Mouse (Mus musculus): ENCODE results near the gene Ddb1. TPM values are rescaled to one million over a fixed set of nuclear protein-coding genes. Genes with fewer than 3 reads are reported as not detected.

The Ddb1 gene
- polyA plus RNA-seq, 1 experiment from 2014 or later, result 129 TPM

DNA sequence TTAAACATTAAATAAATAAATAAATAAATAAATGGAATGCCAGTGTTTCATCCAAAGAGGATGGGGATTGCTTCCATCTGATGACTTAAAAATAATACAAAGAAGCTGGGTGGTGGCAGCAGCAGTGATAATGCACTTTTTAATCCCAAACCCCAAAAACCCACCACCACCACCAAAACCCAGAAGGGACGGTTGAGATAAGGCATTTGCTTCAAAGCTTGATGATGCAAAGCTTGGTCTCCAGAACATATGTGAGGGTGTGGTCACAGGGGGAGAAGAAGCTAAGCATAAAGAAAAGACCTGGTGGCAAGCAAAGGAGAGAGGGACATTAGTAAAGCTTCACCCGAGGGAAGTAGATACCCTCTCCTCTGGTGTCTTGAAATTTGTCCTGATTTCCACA is 56.8 kb downstream of the Ddb1 start:
- no peaks in the 10 kb centered on the region for H3K36me3 ChIP-seq (ENCODE audit: inconsistent target)
- H3K27ac ChIP-seq, result no peak overlapping the region
- H3K4me3 ChIP-seq (ENCODE audit: inconsistent target), result no peak overlapping the region
- H3K79me2 ChIP-seq (ENCODE audit: inconsistent target), result no peaks in the 10 kb centered on the region
- 90% methylated on average over 2 of the region's 2 CpGs for WGBS (ENCODE audit: missing documents)

DNA sequence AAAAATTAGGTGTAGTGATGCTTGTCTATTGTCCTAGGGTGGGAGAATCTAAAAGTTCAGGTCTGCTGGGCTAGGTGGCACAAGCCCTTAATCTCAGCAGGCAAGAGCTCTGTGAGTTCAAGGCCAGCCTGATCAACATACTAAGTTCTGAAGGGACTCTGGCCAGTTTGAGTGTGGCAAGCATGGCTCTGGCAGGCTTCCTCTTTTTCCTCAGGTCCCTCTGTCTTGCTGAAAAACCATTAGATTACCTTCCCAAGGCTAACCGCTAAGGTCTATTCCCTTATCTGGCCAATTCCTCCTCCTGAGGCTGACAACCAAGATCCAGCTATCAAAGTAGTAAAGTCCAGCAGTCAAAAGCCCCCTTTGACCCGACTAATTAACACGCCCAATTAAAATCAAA is 57.5 kb downstream of the Ddb1 start:
- Histone ChIP-seq H3K36me3 (ENCODE audit: inconsistent target) (no peaks in the 10 kb centered on the region), H3K27ac (no peak overlapping the region), H3K79me2 (ENCODE audit: inconsistent target) (no peaks in the 10 kb centered on the region), H3K4me3 (ENCODE audit: inconsistent target) (no peak overlapping the region)
- 41% methylated on average over 3 of the region's 3 CpGs for WGBS (ENCODE audit: missing documents)

DNA sequence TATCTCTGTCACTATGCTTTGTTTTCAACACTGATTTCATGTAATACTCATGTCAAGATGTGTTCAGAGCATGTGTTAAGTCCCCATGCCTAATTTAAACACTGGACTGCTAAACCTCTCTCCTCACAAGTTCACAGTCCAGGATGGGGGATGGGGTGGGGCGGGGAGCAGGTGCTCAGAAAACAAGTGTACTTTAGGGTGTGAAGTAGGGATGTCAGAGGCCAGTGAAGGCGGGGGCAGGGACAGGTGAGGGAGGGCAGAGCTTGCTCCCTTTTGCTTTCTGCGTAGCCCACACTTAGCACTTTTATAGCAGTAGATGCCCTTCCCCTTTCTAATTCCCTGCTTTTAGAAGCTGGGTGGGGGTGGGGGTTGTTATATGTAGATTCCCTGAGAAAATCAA is 60.0 kb downstream of the Ddb1 start:
- 62% methylated on average over 3 of the region's 3 CpGs for WGBS (ENCODE audit: missing documents)
- Histone ChIP-seq H3K27ac (no peak overlapping the region), H3K4me3 (ENCODE audit: inconsistent target) (no peak overlapping the region), H3K79me2 (ENCODE audit: inconsistent target) (no peaks in the 10 kb centered on the region), H3K36me3 (ENCODE audit: inconsistent target) (no peaks in the 10 kb centered on the region)

DNA sequence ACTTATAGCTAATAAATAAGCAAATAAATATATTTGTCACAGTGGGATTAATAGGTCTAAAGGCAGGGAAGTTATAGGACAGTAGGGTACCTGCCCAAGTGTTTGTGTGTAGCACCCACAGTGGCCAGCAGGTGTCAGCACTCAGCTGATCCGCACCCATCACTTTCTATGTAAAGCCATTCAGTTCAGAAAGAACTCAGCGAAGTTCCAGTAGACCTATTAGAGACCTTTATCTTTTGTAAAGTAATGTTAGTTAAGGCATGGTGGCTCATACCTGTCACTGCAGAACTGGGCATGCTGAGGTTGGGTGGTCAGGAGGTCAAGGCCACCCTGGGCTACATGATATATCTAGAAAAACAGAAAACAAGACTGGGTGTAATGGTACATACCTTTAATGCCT is 60.4 kb downstream of the Ddb1 start:
- H3K79me2 ChIP-seq (ENCODE audit: inconsistent target), result no peaks in the 10 kb centered on the region
- no peak overlapping the region for H3K4me3 ChIP-seq (ENCODE audit: inconsistent target)
- 0% methylated on average over 2 of the region's 2 CpGs for WGBS (ENCODE audit: missing documents)
- no peak overlapping the region for H3K27ac ChIP-seq
- H3K36me3 ChIP-seq (ENCODE audit: inconsistent target), result no peaks in the 10 kb centered on the region

DNA sequence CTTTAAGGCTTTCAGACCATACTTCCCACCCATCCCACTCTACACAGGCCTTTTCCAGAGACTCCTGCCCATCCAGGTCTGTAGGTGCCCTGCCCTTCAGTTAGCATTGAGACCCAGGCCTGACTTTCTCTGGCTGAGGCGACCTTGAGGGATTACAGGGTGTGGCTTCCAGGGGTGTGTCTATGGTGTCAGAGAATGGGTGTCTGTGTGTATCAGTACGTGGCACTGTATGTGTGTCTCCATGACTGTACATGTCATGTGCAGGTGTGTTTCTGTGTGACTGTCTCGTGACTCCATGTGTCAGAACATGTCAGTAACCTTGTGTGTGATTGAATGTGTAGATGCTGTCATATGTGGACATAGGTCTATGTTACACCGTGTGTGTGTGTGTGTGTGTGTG is 66.2 kb downstream of the Ddb1 start:
- Histone ChIP-seq H3K79me2 (ENCODE audit: inconsistent target) (no peaks in the 10 kb centered on the region), H3K36me3 (ENCODE audit: inconsistent target) (no peaks in the 10 kb centered on the region), H3K27ac (no peak overlapping the region), H3K4me3 (ENCODE audit: inconsistent target) (no peak overlapping the region)
- 95% methylated on average over 3 of the region's 4 CpGs for WGBS (ENCODE audit: missing documents)

GRCm38 (mm10) chr19:10671854-10672417 is 66.8 kb downstream of the Ddb1 start:
- H3K27ac ChIP-seq, result no peak overlapping the region
- WGBS (ENCODE audit: missing documents), result 89% methylated on average over 9 of the region's 9 CpGs
- no peak overlapping the region for H3K4me3 ChIP-seq (ENCODE audit: inconsistent target)
- H3K36me3 ChIP-seq (ENCODE audit: inconsistent target), result no peaks in the 10 kb centered on the region
- H3K79me2 ChIP-seq (ENCODE audit: inconsistent target), result no peaks in the 10 kb centered on the region

GRCm38 (mm10) chr19:10673275-10673674 is 68.1 kb downstream of the Ddb1 start:
- 80% methylated on average over 1 of the region's 1 CpGs for WGBS (ENCODE audit: missing documents)
- Histone ChIP-seq H3K36me3 (ENCODE audit: inconsistent target) (no peaks in the 10 kb centered on the region), H3K4me3 (ENCODE audit: inconsistent target) (no peak overlapping the region), H3K27ac (no peak overlapping the region), H3K79me2 (ENCODE audit: inconsistent target) (no peaks in the 10 kb centered on the region)

- H3K79me2 ChIP-seq (ENCODE audit: inconsistent target), result no peaks in the 10 kb centered on the region
- no peaks in the 10 kb centered on the region for H3K36me3 ChIP-seq (ENCODE audit: inconsistent target)
- H3K4me3 ChIP-seq (ENCODE audit: inconsistent target), result no peak overlapping the region
- H3K27ac ChIP-seq, result no peak overlapping the region
- 87% methylated on average over 16 of the region's 16 CpGs for WGBS (ENCODE audit: missing documents)
Observed at GRCm38 (mm10) chr19:10676656-10677055, 71.5 kb downstream of the Ddb1 start.

GRCm38 (mm10) chr19:10677915-10678771 is 73.0 kb downstream of the Ddb1 start, which contains the start of gene Pga5:
Pga5 (minus strand) TSS chr19:10678071.
- Histone ChIP-seq H3K4me3 (ENCODE audit: inconsistent target) (no peak within 1 kb of the TSS), H3K36me3 (ENCODE audit: inconsistent target) (no peaks in the 10 kb centered on the region), H3K27ac (no peak within 1 kb of the TSS), H3K79me2 (ENCODE audit: inconsistent target) (no peaks in the 10 kb centered on the region)
- 34% methylated on average over 6 of the region's 6 CpGs for WGBS (ENCODE audit: missing documents)

- Histone ChIP-seq H3K79me2 (ENCODE audit: inconsistent target) (no peaks in the 10 kb centered on the region), H3K4me3 (ENCODE audit: inconsistent target) (no peak overlapping the region), H3K27ac (no peak overlapping the region), H3K36me3 (ENCODE audit: inconsistent target) (no peaks in the 10 kb centered on the region)
- 100% methylated on average over 1 of the region's 1 CpGs for WGBS (ENCODE audit: missing documents)
Observed at GRCm38 (mm10) chr19:10678772-10679067, 73.6 kb downstream of the Ddb1 start.

Other genes with a start within 250 kb of the Ddb1 start
- gene Syt7, start 216.2 kb upstream of the Ddb1 start, polyA plus RNA-seq (2018), result not detected in 3 replicates
- 0.09 to 0.19 TPM in 2 of 3 replicates, not detected in the other for gene Lrrc10b, start 147.9 kb upstream of the Ddb1 start, polyA plus RNA-seq (2018)
- gene Ppp1r32, start 122.4 kb upstream of the Ddb1 start, polyA plus RNA-seq (2018), result 0.19 TPM in 1 of 3 replicates, not detected in the others
- gene Cpsf7, start 80.1 kb upstream of the Ddb1 start, polyA plus RNA-seq (2018), result 23.4 to 32.9 TPM (median 25.6 TPM) in 3 replicates
- gene Sdhaf2, start 79.2 kb upstream of the Ddb1 start, polyA plus RNA-seq (2018), result 47.5 to 57.7 TPM (median 49.5 TPM) in 3 replicates
- gene Tmem216, start 49.1 kb upstream of the Ddb1 start, polyA plus RNA-seq (2018), result 1.4 to 5.1 TPM (median 2.8 TPM) in 3 replicates
- gene Cyb561a3, start 28.2 kb upstream of the Ddb1 start, polyA plus RNA-seq (2018), result 12.4 to 32.0 TPM (median 13.9 TPM) in 3 replicates
- 3.3 to 5.6 TPM (median 3.4 TPM) in 3 replicates for gene Tmem138, start 28.0 kb upstream of the Ddb1 start, polyA plus RNA-seq (2018)
- gene Tkfc, start 327 bp downstream of the Ddb1 start, polyA plus RNA-seq (2018), result 5.9 to 8.3 TPM (median 7.5 TPM) in 3 replicates
- gene Vwce, start 28.9 kb downstream of the Ddb1 start, polyA plus RNA-seq (2018), result not detected in 3 replicates
- not detected in 3 replicates for gene Pga5, start 72.7 kb downstream of the Ddb1 start, polyA plus RNA-seq (2018)
- gene Vps37c, start 83.4 kb downstream of the Ddb1 start, polyA plus RNA-seq (2018), result 24.0 to 32.2 TPM (median 24.1 TPM) in 3 replicates
- gene Cd5, start 133.7 kb downstream of the Ddb1 start, polyA plus RNA-seq (2018), result 0.20 to 0.54 TPM (median 0.42 TPM) in 3 replicates
- gene Cd6, start 224.7 kb downstream of the Ddb1 start, polyA plus RNA-seq (2018), result 0.06 to 0.12 TPM in 2 of 3 replicates, not detected in the other
- 344 to 583 TPM (median 414 TPM) in 3 replicates for gene Slc15a3, start 234.4 kb downstream of the Ddb1 start, polyA plus RNA-seq (2018)

All from macrophage (primary cell).